Mouse (Mus musculus) brain, embryonic 14.5 days (tissue): ENCODE results near the gene Nlgn2.

ENCODE experiments used
- CTCF ChIP-seq: fragments of 200-500 bp; IDR thresholded peaks from 2 replicates; pipeline ENCODE4 v1.5.1; 2012; ENCODE audit warnings: inconsistent platforms, mild to moderate bottlenecking, moderate library complexity, borderline replicate concordance; ENCODE audit not compliant: insufficient read depth, insufficient read length; ENCODE audit errors: extremely low read depth
- POLR2A ChIP-seq: fragments of 200-500 bp; IDR thresholded peaks from 2 replicates; pipeline ENCODE4 v1.6.1; 2012; ENCODE audit warnings: mild to moderate bottlenecking, inconsistent platforms, borderline replicate concordance; ENCODE audit not compliant: poor library complexity, insufficient read depth, insufficient read length, severe bottlenecking; ENCODE audit errors: extremely low read depth

DNA sequence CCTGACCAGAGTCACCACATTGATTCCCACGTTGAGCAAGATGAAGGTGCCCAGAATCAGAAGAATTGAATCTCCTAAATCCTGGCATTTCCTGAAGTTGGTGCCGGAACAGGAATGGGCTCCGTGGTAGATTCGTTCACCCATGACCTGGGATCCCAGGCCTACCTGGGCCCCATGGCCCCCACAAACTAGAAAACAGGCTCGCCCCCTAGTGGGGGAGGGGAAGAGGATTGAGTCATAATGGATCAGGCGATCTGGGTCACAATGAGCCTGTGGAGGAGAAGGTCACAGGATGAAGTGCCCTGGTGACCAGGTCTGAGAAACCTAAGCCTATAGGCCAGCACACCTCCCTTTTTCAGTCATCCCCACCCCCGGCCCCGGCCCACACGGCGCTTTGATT, 22.4 kb downstream of the Nlgn2 start, which contains the start of gene Gm39566:
- TF ChIP-seq CTCF (no peak), POLR2A (no peak)
